ENCODE assay signal across 7 mouse cellular contexts in genomic region chr8:122575735-122576647, GRCm38 (mm10). TPM values are rescaled to one million over a fixed set of nuclear protein-coding genes. Genes with fewer than 3 reads are reported as not detected.
DNase-seq lines count a peak whose midpoint lies in the region; ATAC-seq and TF ChIP-seq lines count a peak whose summit lies in the region.

No protein-coding gene starts in this region.

- WGBS in lung, postnatal 0 days: 12% methylated on average over 21 of the region's 21 CpGs
- WGBS in embryonic facial prominence, embryonic 11.5 days: 16% methylated on average over 21 of the region's 21 CpGs
- 17% methylated on average over 21 of the region's 21 CpGs for WGBS in hindbrain, embryonic 16.5 days
- WGBS in midbrain, embryonic 16.5 days: 18% methylated on average over 21 of the region's 21 CpGs

- peaks cover 21% of the 10 kb centered on the region; the same call in 1 of the 2 replicates for H3K4me1 ChIP-seq in lung, postnatal 0 days (ENCODE audit: insufficient read depth, low read depth, low read length)
- peaks cover 9% of the 10 kb centered on the region for H3K4me1 ChIP-seq in embryonic facial prominence, embryonic 11.5 days (ENCODE audit: control insufficient read depth, insufficient read depth, low read length)
- peaks cover 23% of the 10 kb centered on the region for H3K4me1 ChIP-seq in hindbrain, embryonic 16.5 days (ENCODE audit: control insufficient read depth, insufficient read depth, low read depth, low read length)
- H3K4me1 ChIP-seq in midbrain, embryonic 16.5 days (ENCODE audit: control insufficient read depth, insufficient read depth, low read length): peaks cover 14% of the 10 kb centered on the region

- peak overlapping the region; percentile 68 for H3K27ac ChIP-seq in lung, postnatal 0 days (ENCODE audit: low read length)
- peak overlapping the region; percentile 35; the same call in 1 of the 2 replicates for H3K27ac ChIP-seq in embryonic facial prominence, embryonic 11.5 days (replicated peaks; ENCODE audit: low read depth, low read length)
- peak overlapping the region; percentile 76 for H3K27ac ChIP-seq in hindbrain, embryonic 16.5 days (ENCODE audit: low read depth, low read length)
- H3K27ac ChIP-seq in midbrain, embryonic 16.5 days (ENCODE audit: low read length): peak overlapping the region; percentile 81

- H3K9me3 ChIP-seq in lung, postnatal 0 days (ENCODE audit: low read length): no peaks in the 10 kb centered on the region
- no peaks in the 10 kb centered on the region for H3K9me3 ChIP-seq in embryonic facial prominence, embryonic 11.5 days (replicated peaks; ENCODE audit: control insufficient read depth, low read length)
- no peaks in the 10 kb centered on the region for H3K9me3 ChIP-seq in hindbrain, embryonic 16.5 days (ENCODE audit: control insufficient read depth, low read length)
- no peaks in the 10 kb centered on the region for H3K9me3 ChIP-seq in midbrain, embryonic 16.5 days (replicated peaks; ENCODE audit: control insufficient read depth, low read length, poor library complexity, severe bottlenecking)

- peak overlapping the region; percentile 95 for H3K4me2 ChIP-seq in lung, postnatal 0 days (replicated peaks; ENCODE audit: low read depth, low read length)
- peak overlapping the region; percentile 84 for H3K4me2 ChIP-seq in embryonic facial prominence, embryonic 11.5 days (ENCODE audit: low read depth, low read length)
- H3K4me2 ChIP-seq in hindbrain, embryonic 16.5 days (ENCODE audit: low read length): peak overlapping the region; percentile 64
- H3K4me2 ChIP-seq in midbrain, embryonic 16.5 days (ENCODE audit: low read length): peak overlapping the region; percentile 97

- no peak for TF ChIP-seq EP300 in lung, postnatal 0 days (IDR thresholded peaks at IDR 0.05)

- H3K27me3 ChIP-seq in lung, postnatal 0 days (replicated peaks; ENCODE audit: insufficient read depth, low read length): no peaks in the 10 kb centered on the region
- no peaks in the 10 kb centered on the region for H3K27me3 ChIP-seq in embryonic facial prominence, embryonic 11.5 days (ENCODE audit: control insufficient read depth, insufficient read depth, low read length)
- no peaks in the 10 kb centered on the region for H3K27me3 ChIP-seq in hindbrain, embryonic 16.5 days (replicated peaks; ENCODE audit: control insufficient read depth, insufficient read depth, low read length)
- no peaks in the 10 kb centered on the region for H3K27me3 ChIP-seq in midbrain, embryonic 16.5 days (ENCODE audit: control insufficient read depth, insufficient read depth, low read depth, low read length)

- intact Hi-C loops in left cerebral cortex, postnatal 10 days (cut with DNase I): no loop called here

- H3K4me3 ChIP-seq in lung, postnatal 0 days (ENCODE audit: low read depth, low read length): peak overlapping the region; percentile 61
- peak overlapping the region; percentile 67 for H3K4me3 ChIP-seq in embryonic facial prominence, embryonic 11.5 days (ENCODE audit: low read depth, low read length)
- H3K4me3 ChIP-seq in hindbrain, embryonic 16.5 days (ENCODE audit: low read length): peak overlapping the region; percentile 64
- H3K4me3 ChIP-seq in midbrain, embryonic 16.5 days (ENCODE audit: low read depth, low read length): peak overlapping the region; percentile 70

- no peak for DNase-seq in lung, postnatal 0 days (ENCODE audit: low spot score)
- DNase-seq in lung, postnatal 4 days: no peak
- DNase-seq in embryonic facial prominence, embryonic 11.5 days (ENCODE audit: low spot score): no peak
- no peak for DNase-seq in thymus, postnatal 25 days
- DNase-seq in left cerebral cortex, postnatal 10 days (ENCODE audit: extremely low spot score in 1 of 2, low spot score in 2 of 2): no peak

- peak overlapping the region; percentile 63 for H3K9ac ChIP-seq in lung, postnatal 0 days (replicated peaks; ENCODE audit: low read depth)
- H3K9ac ChIP-seq in embryonic facial prominence, embryonic 11.5 days (replicated peaks; ENCODE audit: low read length): peak overlapping the region; percentile 87
- H3K9ac ChIP-seq in hindbrain, embryonic 16.5 days (ENCODE audit: low read depth, low read length): peak overlapping the region; percentile 78
- peak overlapping the region; percentile 89 for H3K9ac ChIP-seq in midbrain, embryonic 16.5 days (ENCODE audit: low read depth, low read length)

- TF ChIP-seq CTCF in lung, postnatal 0 days (IDR thresholded peaks at IDR 0.05): no peak

- no peaks in the 10 kb centered on the region for H3K36me3 ChIP-seq in lung, postnatal 0 days (ENCODE audit: insufficient read depth, low read length)
- H3K36me3 ChIP-seq in embryonic facial prominence, embryonic 11.5 days (replicated peaks; ENCODE audit: control insufficient read depth, insufficient read depth, low read depth, low read length): peaks cover 13% of the 10 kb centered on the region
- peaks cover 9% of the 10 kb centered on the region; the same call in 1 of the 2 replicates for H3K36me3 ChIP-seq in hindbrain, embryonic 16.5 days (ENCODE audit: control insufficient read depth, insufficient read depth, low read length)
- H3K36me3 ChIP-seq in midbrain, embryonic 16.5 days (ENCODE audit: control insufficient read depth, insufficient read depth, low read length): 0 out of 2 replicates have a peak, but pooled peaks cover 2% of the 10 kb centered on the region

- peak; percentile 6 for ATAC-seq in lung, postnatal 0 days
- ATAC-seq in embryonic facial prominence, embryonic 11.5 days (replicated peaks; ENCODE audit: insufficient number of reproducible peaks, low FRiP score, low TSS enrichment, low read depth): peak; percentile 15; the same call in 1 of the 2 replicates
- ATAC-seq in hindbrain, embryonic 16.5 days: peak; percentile 29
- peak; percentile 43 for ATAC-seq in midbrain, embryonic 16.5 days

RNA-seq across cellular contexts. Expression of gene Aprt, which starts 0.7 kb away (rescaled TPM):
- polyA plus RNA-seq in lung, postnatal 0 days (2015; fragmentation: Nextera tagmentation; extraction: Ambion mirVana): 203 and 206 TPM in 2 replicates
- 246 and 268 TPM in 2 replicates for polyA plus RNA-seq in embryonic facial prominence, embryonic 11.5 days (2014; fragmentation: Nextera tagmentation; extraction: Ambion mirVana)
- 202 and 203 TPM in 2 replicates for polyA plus RNA-seq in hindbrain, embryonic 16.5 days (2015; fragmentation: Nextera tagmentation; extraction: Ambion mirVana)
- 156 and 157 TPM in 2 replicates for polyA plus RNA-seq in midbrain, embryonic 16.5 days (2015; fragmentation: Nextera tagmentation; extraction: Ambion mirVana)
- 10 to 100 TPM; 80.3 to 89.9 TPM for total RNA-seq in left cerebral cortex, postnatal 10 days (2021)

RNA-seq across cellular contexts. Expression of gene Cdt1, which starts 8.2 kb away (rescaled TPM):
- 7.4 and 7.7 TPM in 2 replicates for polyA plus RNA-seq in lung, postnatal 0 days (2015; fragmentation: Nextera tagmentation; extraction: Ambion mirVana)
- polyA plus RNA-seq in embryonic facial prominence, embryonic 11.5 days (2014; fragmentation: Nextera tagmentation; extraction: Ambion mirVana): 31.6 and 32.1 TPM in 2 replicates
- polyA plus RNA-seq in hindbrain, embryonic 16.5 days (2015; fragmentation: Nextera tagmentation; extraction: Ambion mirVana): 8.0 and 11.4 TPM in 2 replicates
- 5.7 and 6.2 TPM in 2 replicates for polyA plus RNA-seq in midbrain, embryonic 16.5 days (2015; fragmentation: Nextera tagmentation; extraction: Ambion mirVana)
- 1 to 10 TPM; 3.9 to 4.2 TPM for total RNA-seq in left cerebral cortex, postnatal 10 days (2021)

RNA-seq across cellular contexts. Expression of gene Piezo1, which starts 24.9 kb away (rescaled TPM):
- 27.3 and 31.3 TPM in 2 replicates for polyA plus RNA-seq in lung, postnatal 0 days (2015; fragmentation: Nextera tagmentation; extraction: Ambion mirVana)
- polyA plus RNA-seq in embryonic facial prominence, embryonic 11.5 days (2014; fragmentation: Nextera tagmentation; extraction: Ambion mirVana): 3.4 and 5.9 TPM in 2 replicates
- polyA plus RNA-seq in hindbrain, embryonic 16.5 days (2015; fragmentation: Nextera tagmentation; extraction: Ambion mirVana): 1.7 and 3.5 TPM in 2 replicates
- 1.8 and 2.0 TPM in 2 replicates for polyA plus RNA-seq in midbrain, embryonic 16.5 days (2015; fragmentation: Nextera tagmentation; extraction: Ambion mirVana)
- 10 to 100 TPM; 15.0 to 17.9 TPM for total RNA-seq in left cerebral cortex, postnatal 10 days (2021)

RNA-seq across cellular contexts. Expression of gene Galns, which starts 35.3 kb away (rescaled TPM):
- polyA plus RNA-seq in lung, postnatal 0 days (2015; fragmentation: Nextera tagmentation; extraction: Ambion mirVana): 14.3 and 14.5 TPM in 2 replicates
- polyA plus RNA-seq in embryonic facial prominence, embryonic 11.5 days (2014; fragmentation: Nextera tagmentation; extraction: Ambion mirVana): 4.3 and 6.6 TPM in 2 replicates
- 8.7 TPM in 2 replicates for polyA plus RNA-seq in hindbrain, embryonic 16.5 days (2015; fragmentation: Nextera tagmentation; extraction: Ambion mirVana)
- polyA plus RNA-seq in midbrain, embryonic 16.5 days (2015; fragmentation: Nextera tagmentation; extraction: Ambion mirVana): 8.4 and 8.9 TPM in 2 replicates
- total RNA-seq in left cerebral cortex, postnatal 10 days (2021): 10 to 100 TPM; 12.5 to 14.6 TPM

RNA-seq across cellular contexts. Expression of gene Trappc2l, which starts 35.4 kb away (rescaled TPM):
- 66.8 and 70.0 TPM in 2 replicates for polyA plus RNA-seq in lung, postnatal 0 days (2015; fragmentation: Nextera tagmentation; extraction: Ambion mirVana)
- polyA plus RNA-seq in embryonic facial prominence, embryonic 11.5 days (2014; fragmentation: Nextera tagmentation; extraction: Ambion mirVana): 38.1 and 43.6 TPM in 2 replicates
- 109 and 110 TPM in 2 replicates for polyA plus RNA-seq in hindbrain, embryonic 16.5 days (2015; fragmentation: Nextera tagmentation; extraction: Ambion mirVana)
- 93.8 and 101 TPM in 2 replicates for polyA plus RNA-seq in midbrain, embryonic 16.5 days (2015; fragmentation: Nextera tagmentation; extraction: Ambion mirVana)
- total RNA-seq in left cerebral cortex, postnatal 10 days (2021): 10 to 100 TPM; 81.8 to 83.6 TPM
